Mouse (Mus musculus): Measurements from ENCODE around the gene Pilrb1. TPM values are rescaled to one million over a fixed set of nuclear protein-coding genes. Genes with fewer than 3 reads are reported as not detected.

The Pilrb1 gene
- polyA plus RNA-seq (2014; fragmentation: Illumina TruSeq; extraction: RNeasy Lipid Tissue Mini Kit (QIAGEN cat#74804); ENCODE audit: low read depth, low replicate concordance) = not detected

GRCm38 (mm10) chr5:137857960-137858710 is at the start of gene Pilrb1:
TSS of gene Pilrb1 (minus strand) at chr5:137858106.

GRCm38 (mm10) chr5:137871644-137872380 is 13.9 kb upstream of the Pilrb1 start, which contains the start of gene Pilrb2:
TSS of gene Pilrb2 (minus strand) at chr5:137871815.

DNA sequence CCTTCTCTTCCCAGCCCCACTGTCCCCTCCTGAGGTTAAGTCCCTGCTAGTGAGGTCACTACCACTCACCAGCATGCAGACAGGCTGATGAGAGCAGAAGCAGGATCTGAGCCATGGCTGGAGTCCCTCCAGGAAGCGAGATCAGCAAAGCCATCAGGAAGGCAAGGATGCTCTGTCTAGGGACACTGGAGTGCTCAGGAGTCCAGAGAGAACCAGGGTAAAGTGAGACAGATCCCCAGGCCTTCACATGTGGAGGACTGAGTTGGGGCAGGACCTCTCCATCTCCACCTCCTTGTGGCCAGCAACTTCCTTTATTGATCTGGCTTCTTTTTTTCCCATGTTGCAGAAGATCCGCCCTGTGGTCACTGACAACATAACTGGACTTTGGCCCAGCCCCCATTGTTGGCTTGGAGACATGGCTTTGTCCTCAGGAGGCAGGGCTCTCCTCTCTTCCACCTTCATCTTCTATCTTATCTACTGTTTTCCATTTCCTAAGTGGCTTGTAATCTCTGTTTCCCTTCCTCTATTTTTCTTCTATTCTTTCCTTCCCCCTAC is 21.9 kb downstream of the Pilrb1 start, which contains the start of gene Pilra:
TSS of gene Pilra (minus strand) at position 316 of the 555 bp plus-strand sequence.

Other genes with a start within 250 kb of the Pilrb1 start
- gene Pcolce, start 244.3 kb downstream of the Pilrb1 start, polyA plus RNA-seq (2014; fragmentation: Illumina TruSeq; extraction: RNeasy Lipid Tissue Mini Kit (QIAGEN cat#74804); ENCODE audit: low read depth, low replicate concordance) = 63.9 TPM
- gene Fbxo24, start 229.1 kb downstream of the Pilrb1 start, polyA plus RNA-seq (2014; fragmentation: Illumina TruSeq; extraction: RNeasy Lipid Tissue Mini Kit (QIAGEN cat#74804); ENCODE audit: low read depth, low replicate concordance) = not detected
- gene Lrch4, start 229.0 kb downstream of the Pilrb1 start, polyA plus RNA-seq (2014; fragmentation: Illumina TruSeq; extraction: RNeasy Lipid Tissue Mini Kit (QIAGEN cat#74804); ENCODE audit: low read depth, low replicate concordance) = 0.99 TPM
- gene Gm20605, start 228.9 kb downstream of the Pilrb1 start, polyA plus RNA-seq (2014; fragmentation: Illumina TruSeq; extraction: RNeasy Lipid Tissue Mini Kit (QIAGEN cat#74804); ENCODE audit: low read depth, low replicate concordance) = not detected
- gene Sap25, start 216.8 kb downstream of the Pilrb1 start, polyA plus RNA-seq (2014; fragmentation: Illumina TruSeq; extraction: RNeasy Lipid Tissue Mini Kit (QIAGEN cat#74804); ENCODE audit: low read depth, low replicate concordance) = not detected
- gene Irs3, start 212.4 kb downstream of the Pilrb1 start, polyA plus RNA-seq (2014; fragmentation: Illumina TruSeq; extraction: RNeasy Lipid Tissue Mini Kit (QIAGEN cat#74804); ENCODE audit: low read depth, low replicate concordance) = 0.58 TPM
- gene Agfg2, start 173.4 kb downstream of the Pilrb1 start, polyA plus RNA-seq (2014; fragmentation: Illumina TruSeq; extraction: RNeasy Lipid Tissue Mini Kit (QIAGEN cat#74804); ENCODE audit: low read depth, low replicate concordance) = 12.5 TPM
- not detected for gene Nyap1, start 116.5 kb downstream of the Pilrb1 start, polyA plus RNA-seq (2014; fragmentation: Illumina TruSeq; extraction: RNeasy Lipid Tissue Mini Kit (QIAGEN cat#74804); ENCODE audit: low read depth, low replicate concordance)
- 0.29 TPM for gene Tsc22d4, start 112.4 kb downstream of the Pilrb1 start, polyA plus RNA-seq (2014; fragmentation: Illumina TruSeq; extraction: RNeasy Lipid Tissue Mini Kit (QIAGEN cat#74804); ENCODE audit: low read depth, low replicate concordance)
- gene Ppp1r35, start 79.3 kb downstream of the Pilrb1 start, polyA plus RNA-seq (2014; fragmentation: Illumina TruSeq; extraction: RNeasy Lipid Tissue Mini Kit (QIAGEN cat#74804); ENCODE audit: low read depth, low replicate concordance) = not detected
- 10.4 TPM for gene Mepce, start 70.5 kb downstream of the Pilrb1 start, polyA plus RNA-seq (2014; fragmentation: Illumina TruSeq; extraction: RNeasy Lipid Tissue Mini Kit (QIAGEN cat#74804); ENCODE audit: low read depth, low replicate concordance)
- 7.7 TPM for gene Zcwpw1, start 70.3 kb downstream of the Pilrb1 start, polyA plus RNA-seq (2014; fragmentation: Illumina TruSeq; extraction: RNeasy Lipid Tissue Mini Kit (QIAGEN cat#74804); ENCODE audit: low read depth, low replicate concordance)
- 0.76 TPM for gene Pilra, start 21.8 kb downstream of the Pilrb1 start, polyA plus RNA-seq (2014; fragmentation: Illumina TruSeq; extraction: RNeasy Lipid Tissue Mini Kit (QIAGEN cat#74804); ENCODE audit: low read depth, low replicate concordance)
- gene Pilrb2, start 13.7 kb upstream of the Pilrb1 start, polyA plus RNA-seq (2014; fragmentation: Illumina TruSeq; extraction: RNeasy Lipid Tissue Mini Kit (QIAGEN cat#74804); ENCODE audit: low read depth, low replicate concordance) = not detected
- gene Cyp3a13, start 63.5 kb upstream of the Pilrb1 start, polyA plus RNA-seq (2014; fragmentation: Illumina TruSeq; extraction: RNeasy Lipid Tissue Mini Kit (QIAGEN cat#74804); ENCODE audit: low read depth, low replicate concordance) = not detected
- gene Gjc3, start 105.0 kb upstream of the Pilrb1 start, polyA plus RNA-seq (2014; fragmentation: Illumina TruSeq; extraction: RNeasy Lipid Tissue Mini Kit (QIAGEN cat#74804); ENCODE audit: low read depth, low replicate concordance) = 0.64 TPM
- not detected for gene Azgp1, start 123.4 kb upstream of the Pilrb1 start, polyA plus RNA-seq (2014; fragmentation: Illumina TruSeq; extraction: RNeasy Lipid Tissue Mini Kit (QIAGEN cat#74804); ENCODE audit: low read depth, low replicate concordance)
- not detected for gene Smok3a, start 163.2 kb upstream of the Pilrb1 start, polyA plus RNA-seq (2014; fragmentation: Illumina TruSeq; extraction: RNeasy Lipid Tissue Mini Kit (QIAGEN cat#74804); ENCODE audit: low read depth, low replicate concordance)
- gene Smok3b, start 163.3 kb upstream of the Pilrb1 start, polyA plus RNA-seq (2014; fragmentation: Illumina TruSeq; extraction: RNeasy Lipid Tissue Mini Kit (QIAGEN cat#74804); ENCODE audit: low read depth, low replicate concordance) = not detected
- gene Smok3c, start 195.1 kb upstream of the Pilrb1 start, polyA plus RNA-seq (2014; fragmentation: Illumina TruSeq; extraction: RNeasy Lipid Tissue Mini Kit (QIAGEN cat#74804); ENCODE audit: low read depth, low replicate concordance) = not detected
- gene Zkscan1, start 227.0 kb upstream of the Pilrb1 start, polyA plus RNA-seq (2014; fragmentation: Illumina TruSeq; extraction: RNeasy Lipid Tissue Mini Kit (QIAGEN cat#74804); ENCODE audit: low read depth, low replicate concordance) = 48.4 TPM